Mouse (Mus musculus): Measurements from ENCODE around the gene Sel1l2.
"Not testable (repeated sequence)": the region's sequence is repeated elsewhere in the genome, so short reads cannot be mapped to it uniquely, and the experiment has no call there.

The Sel1l2 gene

DNA sequence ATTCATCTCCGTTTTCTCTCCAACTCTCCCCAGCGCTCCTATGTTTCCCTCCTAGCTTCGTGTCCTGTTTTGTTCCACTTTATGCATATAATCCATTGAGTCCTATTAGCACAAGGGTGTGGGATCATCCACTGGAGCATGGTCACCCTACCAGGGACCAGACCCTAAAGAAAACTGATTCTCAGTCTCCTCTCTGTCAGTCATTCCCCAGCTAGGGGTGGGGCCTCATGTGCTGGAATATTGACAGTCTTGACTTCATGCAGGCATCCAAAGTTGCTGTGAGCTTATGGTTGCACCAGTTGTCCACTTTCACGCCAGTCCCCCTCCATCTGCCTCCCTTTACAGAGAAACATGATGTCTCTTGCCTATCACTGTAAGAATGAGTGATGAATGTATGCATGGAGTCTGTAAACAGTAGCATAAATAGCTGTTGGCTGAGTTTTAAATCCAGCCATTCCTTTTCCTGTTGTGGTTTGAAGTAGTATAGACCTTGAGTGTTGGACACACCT is 174.9 kb downstream of the Sel1l2 start:
- DNase-seq, result no peak

DNA sequence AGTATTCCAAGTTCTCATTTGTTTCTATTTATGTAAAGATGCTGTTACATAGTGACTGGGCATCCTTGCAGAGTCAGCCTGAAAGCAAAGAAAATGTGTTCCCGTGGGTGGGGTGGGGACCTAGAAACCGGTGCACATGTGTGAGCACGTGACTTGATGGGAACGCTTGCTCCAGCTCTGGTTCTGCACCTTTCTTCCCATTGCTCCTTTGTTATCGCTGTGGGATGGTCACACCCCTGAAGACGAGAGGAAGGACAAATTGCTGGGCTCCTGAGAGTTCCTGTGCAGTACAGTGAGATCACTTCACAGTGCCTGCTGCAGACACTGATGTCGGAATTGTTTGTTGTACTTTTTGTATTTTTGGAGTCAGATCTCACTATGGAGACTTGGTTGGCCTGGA is 185.8 kb downstream of the Sel1l2 start:
- DNase-seq, result no peak

DNA sequence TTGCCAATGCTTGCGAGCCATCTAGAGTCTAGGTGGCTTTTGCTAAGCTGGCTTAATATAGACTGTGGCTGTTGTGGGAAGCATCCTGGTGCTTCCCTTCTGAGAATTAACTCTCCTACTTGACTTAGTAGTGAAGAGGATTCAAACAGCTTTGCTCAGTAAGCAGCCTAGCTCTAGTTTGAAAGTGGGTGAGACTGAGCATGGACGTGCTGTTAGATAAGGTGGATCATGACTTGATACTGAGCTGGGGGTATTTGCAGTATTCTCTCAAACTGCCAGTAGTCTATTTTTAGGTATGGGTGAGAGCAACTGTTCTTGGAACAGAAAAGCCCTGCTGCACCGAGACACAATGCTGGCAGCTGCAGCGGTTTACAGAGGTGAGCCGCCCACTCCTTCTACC is 186.9 kb downstream of the Sel1l2 start:
- no peak for DNase-seq

- no peak for DNase-seq
Observed at GRCm38 (mm10) chr2:140200713-140201112, 188.8 kb downstream of the Sel1l2 start.

DNA sequence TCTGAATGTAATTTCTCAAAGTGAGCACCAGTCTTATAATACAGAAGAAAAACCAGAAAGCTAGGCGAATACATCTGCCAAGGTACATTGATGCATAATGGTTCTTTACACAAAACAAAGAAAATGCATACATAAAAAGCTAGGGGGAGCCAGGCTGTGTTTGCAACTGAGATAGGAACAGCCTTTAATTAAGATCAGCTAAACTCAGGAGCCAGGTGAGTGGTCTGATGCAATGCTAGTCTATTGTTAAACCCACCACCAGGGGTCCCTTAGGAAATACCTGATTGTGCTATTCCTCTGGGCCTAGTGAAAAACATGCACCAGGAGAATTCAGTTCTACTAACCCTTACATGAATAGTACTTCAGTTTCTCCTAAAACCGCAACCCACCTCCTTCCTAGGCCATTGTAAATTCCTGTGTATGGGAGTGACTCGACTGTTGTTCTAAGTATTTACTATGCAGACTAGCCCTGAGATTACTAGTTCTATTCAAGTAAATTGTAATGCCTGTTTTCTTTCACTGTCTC is 203.8 kb downstream of the Sel1l2 start:
- DNase-seq, result not testable (repeated sequence)

All from kidney, adult 9 months (tissue).